Mouse (Mus musculus): ENCODE results near the gene Mrps25.

Gene Mrps25

GRCm38 (mm10) chr6:92124547-92124946, 59.3 kb downstream of the Mrps25 start:
- no peak for DNase-seq
